Mouse (Mus musculus) gastrocnemius, adult 18-20 months (tissue): ENCODE data around the gene Olfr270. TPM values are rescaled to one million over a fixed set of nuclear protein-coding genes. Genes with fewer than 3 reads are reported as not detected.

Experiments used
- DNase-seq: peaks from one replicate; pipeline ENCODE4 v3.0.0; 2021; ENCODE audit warnings: low spot score
- long read RNA-seq, 2 experiments: library from polyadenylated mRNA; stranded (forward); transcript quantifications; one replicate each; pipeline ENCODE4 v2.0.0; 2021
- total RNA-seq, 2 experiments: library from RNA; stranded (reverse); gene quantifications; 2 replicates each; pipeline ENCODE4 v1.2.3; 2021

The Olfr270 gene
- not detected for total RNA-seq
- long read RNA-seq, experiment 1 = 0 reads
- long read RNA-seq, experiment 2 = 0 reads

GRCm38 (mm10) chr4:52964247-52964646, at the start of gene Olfr270:
Gene Olfr270, plus strand, starts transcription at chr4:52964547.
- DNase-seq = no peak

DNA sequence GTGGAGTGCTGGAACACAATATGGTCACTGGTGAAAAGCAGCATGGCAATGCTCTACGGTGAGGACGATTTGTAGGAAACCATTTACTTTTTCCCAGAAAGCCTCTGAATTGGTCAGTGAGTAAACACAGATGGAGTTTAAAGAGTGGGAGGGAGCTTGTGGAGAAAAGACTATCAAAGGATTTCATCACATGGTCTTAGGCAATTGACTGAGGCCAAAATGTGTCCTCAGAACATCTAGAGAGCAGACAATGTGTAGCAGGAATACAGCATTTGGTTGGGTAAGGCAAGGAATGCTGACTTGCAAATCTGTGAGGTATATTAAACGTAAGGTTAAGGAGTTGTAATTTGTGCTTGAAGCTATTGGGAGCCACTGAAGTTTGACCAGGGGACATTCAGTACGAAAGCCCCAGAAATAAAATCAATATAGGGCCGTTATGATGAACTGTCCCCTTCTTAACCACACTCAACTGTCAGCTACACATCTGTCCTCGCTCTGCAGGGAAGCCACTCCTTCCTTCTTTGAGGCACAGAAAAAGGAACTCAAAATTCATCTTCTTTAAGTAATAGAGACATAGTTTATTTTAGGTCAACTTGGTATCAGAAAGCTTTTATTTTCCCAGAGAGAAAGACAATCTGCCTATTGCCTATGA, 47.6 kb upstream of the Olfr270 start:
- no peak for DNase-seq

DNA sequence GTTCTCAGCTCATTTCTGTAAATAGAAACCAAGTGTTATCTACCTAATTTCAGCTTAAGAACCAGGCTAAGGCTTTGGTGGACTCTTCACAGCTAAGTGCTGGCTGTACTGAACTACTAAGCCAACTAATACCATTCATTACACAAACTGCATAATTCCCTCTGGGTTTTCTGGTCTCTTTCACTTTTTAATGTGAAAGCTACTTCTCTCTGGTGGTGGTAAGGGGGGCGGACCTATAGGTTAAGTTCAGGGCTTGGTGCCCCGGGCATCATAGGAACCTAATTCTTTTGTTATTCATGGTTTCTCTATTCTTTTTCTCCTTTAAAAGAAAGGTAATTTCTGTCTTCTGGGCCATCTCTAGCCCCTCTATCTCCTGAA, 47.0 kb upstream of the Olfr270 start:
- no peak for DNase-seq

GRCm38 (mm10) chr4:52919078-52919477, 45.3 kb upstream of the Olfr270 start, which contains the start of gene Olfr272:
Gene Olfr272, minus strand, starts transcription at chr4:52919178.
- no peak for DNase-seq

DNA sequence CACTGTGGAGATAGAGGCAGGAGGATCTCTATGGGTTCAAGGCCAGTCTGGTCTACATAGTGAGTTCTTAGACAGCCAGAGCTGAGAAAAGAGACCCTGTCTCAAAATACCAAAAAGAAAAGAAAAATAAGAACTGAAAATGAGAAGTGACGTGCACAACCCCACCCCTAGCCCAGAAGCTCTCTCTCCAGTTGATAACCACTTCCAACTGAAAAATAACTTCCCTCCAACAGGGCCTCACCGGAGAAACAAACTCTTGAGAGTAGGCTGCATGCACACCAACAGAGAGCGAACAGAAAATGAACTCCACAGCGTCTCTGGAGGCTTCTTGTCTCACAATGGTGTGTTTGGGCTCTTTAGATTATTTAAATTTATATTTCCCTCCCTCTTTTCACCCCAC, 33.9 kb upstream of the Olfr270 start:
- no peak for DNase-seq

DNA sequence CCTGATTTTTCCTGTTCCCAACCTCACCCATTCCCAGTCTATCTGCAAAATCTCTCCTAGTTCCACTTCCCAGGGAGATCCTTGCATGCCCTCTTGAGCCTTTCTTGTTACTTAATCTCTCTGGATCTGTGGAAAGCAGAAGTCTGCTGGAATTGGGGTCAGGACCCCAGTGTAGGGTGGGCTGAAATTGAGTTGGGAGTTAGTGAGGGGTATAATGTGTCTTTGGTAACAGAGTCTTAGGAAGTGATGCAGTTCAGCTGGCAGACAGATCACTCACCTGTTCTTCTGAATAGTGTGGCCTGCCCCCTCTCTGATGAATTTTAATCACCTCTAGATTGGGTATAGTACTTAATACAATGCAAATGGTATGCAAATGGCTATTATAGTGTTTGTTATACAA, 17.7 kb upstream of the Olfr270 start:
- no peak for DNase-seq

DNA sequence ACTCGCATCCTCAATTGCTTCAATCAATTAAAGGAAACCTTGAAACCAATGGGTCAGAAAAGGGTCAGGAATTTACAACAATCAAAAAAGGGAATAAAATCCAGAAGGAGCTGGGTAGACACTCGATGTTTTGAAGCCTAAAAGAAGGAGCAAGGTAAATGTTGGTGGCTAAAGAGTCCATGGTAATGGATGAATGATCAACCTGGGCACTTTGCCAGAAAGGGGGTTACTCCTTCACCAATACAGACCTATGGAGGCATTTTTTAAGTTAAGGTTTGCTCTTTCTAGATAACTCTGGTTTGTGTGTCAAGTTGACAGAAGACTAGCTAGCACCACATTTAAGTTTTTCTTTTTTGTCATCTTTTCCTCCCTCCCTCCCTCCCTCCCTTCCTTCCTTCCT, 15.3 kb upstream of the Olfr270 start:
- DNase-seq = no peak

DNA sequence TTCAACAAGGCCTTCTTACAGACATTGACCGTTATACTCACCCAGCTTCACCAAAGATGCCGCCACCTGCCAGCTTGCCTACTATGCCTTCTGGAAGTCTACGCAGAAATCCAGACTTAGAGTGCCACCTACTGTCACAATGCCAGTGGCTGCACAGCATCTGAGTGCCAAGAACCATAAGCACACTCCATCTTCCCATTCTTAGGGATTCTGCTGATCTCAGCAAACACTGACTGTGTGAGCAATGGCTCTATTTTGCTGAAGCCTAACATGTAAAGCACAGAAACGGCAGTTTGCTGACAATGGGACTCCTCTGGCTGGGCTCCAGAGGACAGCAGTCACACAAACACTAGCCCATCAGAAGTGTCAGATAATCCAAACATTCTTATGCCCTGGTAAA, 5.7 kb upstream of the Olfr270 start:
- no peak for DNase-seq

DNA sequence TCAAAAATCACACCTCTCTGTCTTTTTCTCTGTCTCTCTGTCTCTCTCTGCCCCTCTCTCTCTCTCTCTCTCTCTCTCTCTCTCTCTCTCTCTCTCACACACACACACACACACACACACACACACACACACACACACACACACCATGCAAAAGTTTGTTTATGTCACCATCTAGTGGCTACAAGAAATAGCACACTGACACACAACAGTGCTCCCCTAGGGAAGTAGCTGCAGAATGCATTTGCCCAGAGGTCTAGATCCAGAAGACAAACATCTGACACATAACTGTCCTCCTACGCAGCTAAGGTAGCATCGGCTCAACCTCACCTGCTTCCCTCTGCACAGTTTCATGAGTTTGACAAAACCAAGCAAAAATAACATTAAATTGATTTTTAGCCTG, 20.9 kb downstream of the Olfr270 start:
- no peak for DNase-seq

DNA sequence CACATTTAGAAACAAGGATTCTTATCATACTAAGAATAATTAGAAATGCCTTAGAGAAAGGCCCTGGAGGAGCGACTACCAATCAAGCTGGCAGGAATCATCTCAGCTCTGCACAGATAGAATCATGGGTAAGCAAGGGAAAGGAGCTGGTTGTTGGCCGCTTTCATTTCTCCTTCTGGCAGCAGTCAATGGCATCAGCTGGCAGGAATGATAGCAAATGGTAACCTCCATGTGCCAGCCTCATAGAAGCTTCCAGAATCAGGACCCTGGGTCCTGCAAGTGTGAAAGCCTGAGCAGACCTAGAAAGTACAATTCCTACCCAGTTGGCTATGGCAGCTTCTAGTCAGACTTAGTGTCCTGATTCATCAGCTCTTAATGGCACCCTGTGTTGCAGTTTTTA, 21.9 kb downstream of the Olfr270 start:
- DNase-seq = no peak

DNA sequence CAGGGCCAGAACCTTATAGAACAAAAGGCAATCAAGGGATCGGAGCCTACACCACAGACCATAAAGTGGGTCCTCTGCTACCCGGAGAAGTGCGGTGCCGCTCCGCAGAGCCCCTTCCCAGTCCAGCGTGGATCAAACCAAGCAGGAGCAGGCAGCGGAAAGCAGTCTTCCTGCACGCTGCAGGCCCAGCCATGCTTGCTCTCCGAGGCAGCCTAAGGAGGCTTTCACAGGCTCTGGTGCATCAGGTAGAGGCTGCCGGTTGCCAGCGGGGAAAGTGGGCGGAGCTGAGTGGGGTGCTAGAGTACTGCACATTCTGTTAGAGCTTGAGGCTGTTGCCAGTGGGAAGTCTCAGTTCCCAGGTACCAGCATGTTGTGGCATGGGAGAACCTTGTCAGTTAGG, 24.9 kb downstream of the Olfr270 start, which contains the start of gene Nipsnap3a:
Nipsnap3a (plus strand) TSS at position 25 of the 400 bp plus-strand sequence.
- no peak for DNase-seq

- peak; percentile 19 for DNase-seq
These were observed 35.1 kb downstream of the Olfr270 start for GRCm38 (mm10) chr4:52999449-52999848.

GRCm38 (mm10) chr4:53000154-53000553, 35.8 kb downstream of the Olfr270 start:
- no peak for DNase-seq

DNA sequence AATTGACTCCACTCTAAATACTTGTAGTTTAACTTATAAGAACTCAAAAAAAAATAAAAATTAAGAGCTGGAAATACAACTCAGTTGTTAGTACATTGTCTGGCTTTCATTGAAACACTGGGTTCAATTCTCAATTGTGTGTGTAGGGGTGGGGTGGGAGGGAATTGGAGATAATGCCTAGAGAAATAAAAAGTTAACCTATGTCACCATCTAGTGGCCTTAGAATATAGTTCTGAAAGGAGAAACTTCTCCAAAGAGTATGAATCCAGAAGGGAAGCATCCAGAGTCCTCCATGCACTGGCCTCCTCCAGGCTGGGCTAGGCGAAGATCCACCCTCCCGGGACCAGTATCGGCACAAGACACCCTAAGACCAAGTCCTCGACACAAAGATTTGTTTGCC, 44.8 kb downstream of the Olfr270 start:
- DNase-seq = no peak

GRCm38 (mm10) chr4:53009871-53010270, 45.5 kb downstream of the Olfr270 start:
- no peak for DNase-seq

GRCm38 (mm10) chr4:53011732-53012361, 47.5 kb downstream of the Olfr270 start, which contains the start of gene Nipsnap3b:
Gene Nipsnap3b, plus strand, starts transcription at chr4:53011880.
- DNase-seq = peak; percentile 96

DNA sequence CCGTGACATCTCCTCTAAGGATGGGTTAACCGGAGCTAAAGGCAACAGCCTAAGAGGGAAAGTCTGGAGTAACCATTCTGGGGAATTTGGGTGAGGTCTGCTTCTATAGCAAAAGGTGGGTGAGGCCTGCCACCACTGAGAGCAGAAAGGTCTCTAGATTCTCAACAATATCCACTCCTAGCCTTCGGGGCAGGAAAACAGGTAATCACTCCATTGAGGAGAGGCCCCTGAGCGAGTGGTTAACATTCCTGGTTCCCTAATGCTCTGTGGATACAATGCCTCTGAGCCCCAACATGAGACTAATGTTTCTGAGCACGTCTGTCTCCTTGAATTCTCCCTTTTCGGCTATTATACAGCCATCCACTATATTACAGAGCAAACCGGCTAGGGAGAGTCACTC, 50.1 kb downstream of the Olfr270 start:
- DNase-seq = no peak

- no peak for DNase-seq
These were observed 50.7 kb downstream of the Olfr270 start for GRCm38 (mm10) chr4:53015024-53015423.

DNA sequence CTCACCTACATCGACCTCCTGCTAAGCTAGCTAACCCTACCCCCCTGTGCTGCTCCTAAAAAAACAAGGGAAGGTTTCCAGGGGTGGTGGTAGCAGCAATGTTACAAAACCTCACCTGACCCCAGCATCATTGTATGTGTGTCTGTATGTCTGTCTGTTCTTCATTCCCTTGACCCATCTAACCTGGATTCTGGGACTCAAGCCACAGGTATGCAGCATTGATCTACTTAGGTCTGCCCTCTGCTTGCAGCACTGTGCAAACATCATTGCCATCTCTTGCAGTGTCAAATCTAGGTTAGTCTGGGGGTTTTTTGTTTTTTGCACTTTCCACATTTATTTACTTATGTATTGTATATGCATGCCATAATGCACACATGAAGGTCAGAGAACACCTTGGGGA, 54.0 kb downstream of the Olfr270 start:
- no peak for DNase-seq
